ENCODE assay signal across 5 mouse cellular contexts in genomic region chr4:103839541-103839940, GRCm38 (mm10).
"Had no signal": no experiment of that assay in that cellular context is flagged by ENCODE, and none has a peak within 500 bp of the region (broad histone marks: within the 10 kb centered on the region; RNA-seq: fewer than 3 reads in every experiment).

No protein-coding gene starts in this region.

- DNase-seq: liver; lung, adult 2 months; lung, postnatal 36 days; right cerebral cortex, postnatal 14 days; thymus, postnatal 4 days had no signal
